Mouse (Mus musculus) lung, adult 2 months (tissue): ENCODE results near the gene Tmigd3. TPM values are rescaled to one million over a fixed set of nuclear protein-coding genes. Genes with fewer than 3 reads are reported as not detected.
A peak's percentile ranks its signal among the peaks of the same experiment; 100 is the strongest.

Experiments used
- DNase-seq: peaks from one replicate; pipeline ENCODE4 v3.0.0; 2022
- H3K4me1 ChIP-seq: fragments of 200-500 bp; 2 replicates; pipeline ENCODE4 v1.6.1; 2011; ENCODE audit warnings: low read length; ENCODE audit not compliant: control insufficient read depth, insufficient read depth
- H3K4me3 ChIP-seq: fragments of 200-500 bp; replicated peaks from 2 replicates; pipeline ENCODE3; 2011; ENCODE audit warnings: low read depth, mild to moderate bottlenecking, control low read depth, low read length; ENCODE audit errors: extremely low read depth
- CTCF ChIP-seq: fragments of 200-500 bp; IDR thresholded peaks from 2 replicates; pipeline ENCODE4 v1.5.1; 2011; ENCODE audit warnings: mild to moderate bottlenecking, low read length, control low read depth; ENCODE audit not compliant: insufficient read depth
- POLR2A ChIP-seq: fragments of 200-500 bp; IDR thresholded peaks from 2 replicates; pipeline ENCODE4 v1.6.1; 2011; ENCODE audit warnings: low read depth, mild to moderate bottlenecking, control low read depth, low read length, borderline replicate concordance; ENCODE audit errors: extremely low read depth
- WGBS: fragments of 180-500 bp; shearing (Covaris S2); methylation state at CpG from one replicate; pipeline ENCODE4 v1.1.7; 2018; 5-methylcytosine and 5-hydroxymethylcytosine counted together
- polyA plus RNA-seq: library from polyadenylated mRNA; depleted of rRNA; stranded (reverse); fragments of >200 nt; gene quantifications from 2 replicates; pipeline ENCODE4 v1.2.3, GENCODE M21; 2012

Gene Tmigd3
- polyA plus RNA-seq, 1 experiment = 2.2 TPM

GRCm38 (mm10) chr3:105846294-105847069 is 24.2 kb upstream of the Tmigd3 start:
- WGBS = 29% methylated on average over 7 of the region's 7 CpGs
- Histone ChIP-seq H3K4me1 (peaks cover 13% of the 10 kb centered on the region), H3K4me3 (no peak overlapping the region)
- TF ChIP-seq POLR2A = no peak
- TF ChIP-seq CTCF = no peak
- DNase-seq = peak; percentile 34

DNA sequence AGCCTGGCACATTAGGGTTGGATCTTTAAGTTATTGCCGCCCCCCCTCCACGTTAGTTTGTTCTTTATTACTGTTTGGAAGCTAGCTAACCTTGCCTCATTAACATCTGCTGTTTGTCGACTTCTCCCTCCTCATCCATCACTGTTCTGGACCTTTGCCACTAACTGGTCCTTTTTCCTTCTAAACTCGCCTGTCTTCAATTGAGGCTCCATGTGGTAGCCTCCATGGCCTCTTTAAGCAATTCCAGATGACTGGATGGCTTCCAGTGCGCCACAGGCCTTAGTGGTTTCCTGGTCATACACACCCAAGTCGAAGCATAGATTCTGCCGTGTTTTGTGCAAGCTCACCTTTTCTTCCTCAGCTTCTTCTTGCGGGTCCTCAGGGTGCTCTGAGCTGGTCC is 16.9 kb upstream of the Tmigd3 start:
- 68% methylated on average over 8 of the region's 8 CpGs for WGBS
- H3K4me3 ChIP-seq = no peak overlapping the region
- TF ChIP-seq POLR2A (no peak), CTCF (no peak)
- DNase-seq = no peak
- no peaks in the 10 kb centered on the region; the same call in 1 of the 2 replicates for H3K4me1 ChIP-seq

- TF ChIP-seq POLR2A (no peak), CTCF (no peak)
- H3K4me3 ChIP-seq = no peak overlapping the region
- 59% methylated on average over 4 of the region's 4 CpGs for WGBS
- no peak for DNase-seq
- H3K4me1 ChIP-seq = no peaks in the 10 kb centered on the region
Observed at GRCm38 (mm10) chr3:105854786-105855185, 15.9 kb upstream of the Tmigd3 start.

- TF ChIP-seq CTCF = no peak
- TF ChIP-seq POLR2A = no peak
- DNase-seq = no peak
- WGBS = 61% methylated on average over 5 of the region's 5 CpGs
- Histone ChIP-seq H3K4me1 (no peaks in the 10 kb centered on the region), H3K4me3 (no peak overlapping the region)
Observed at GRCm38 (mm10) chr3:105857513-105857912, 13.2 kb upstream of the Tmigd3 start.

GRCm38 (mm10) chr3:105861747-105862366 is 8.8 kb upstream of the Tmigd3 start:
- TF ChIP-seq POLR2A (no peak), CTCF (no peak)
- DNase-seq = no peak
- peaks cover 2% of the 10 kb centered on the region for H3K4me1 ChIP-seq
- H3K4me3 ChIP-seq = no peak overlapping the region
- 24% methylated on average over 7 of the region's 7 CpGs for WGBS

GRCm38 (mm10) chr3:105864123-105864522 is 6.6 kb upstream of the Tmigd3 start:
- no peak for DNase-seq
- WGBS = 58% methylated on average over 1 of the region's 1 CpGs
- no peak for TF ChIP-seq CTCF
- no peak for TF ChIP-seq POLR2A
- Histone ChIP-seq H3K4me3 (no peak overlapping the region), H3K4me1 (peaks cover 2% of the 10 kb centered on the region)

GRCm38 (mm10) chr3:105865122-105865521 is 5.6 kb upstream of the Tmigd3 start:
- TF ChIP-seq CTCF = no peak
- H3K4me3 ChIP-seq = no peak overlapping the region
- peaks cover 2% of the 10 kb centered on the region for H3K4me1 ChIP-seq
- DNase-seq = no peak
- WGBS = 59% methylated on average over 9 of the region's 9 CpGs

- no peak for DNase-seq
- 25% methylated on average over 2 of the region's 2 CpGs for WGBS
- H3K4me3 ChIP-seq = no peak overlapping the region
- TF ChIP-seq CTCF (no peak), POLR2A (no peak)
- H3K4me1 ChIP-seq = peaks cover 8% of the 10 kb centered on the region
Observed at GRCm38 (mm10) chr3:105868135-105868534, 2.6 kb upstream of the Tmigd3 start.

DNA sequence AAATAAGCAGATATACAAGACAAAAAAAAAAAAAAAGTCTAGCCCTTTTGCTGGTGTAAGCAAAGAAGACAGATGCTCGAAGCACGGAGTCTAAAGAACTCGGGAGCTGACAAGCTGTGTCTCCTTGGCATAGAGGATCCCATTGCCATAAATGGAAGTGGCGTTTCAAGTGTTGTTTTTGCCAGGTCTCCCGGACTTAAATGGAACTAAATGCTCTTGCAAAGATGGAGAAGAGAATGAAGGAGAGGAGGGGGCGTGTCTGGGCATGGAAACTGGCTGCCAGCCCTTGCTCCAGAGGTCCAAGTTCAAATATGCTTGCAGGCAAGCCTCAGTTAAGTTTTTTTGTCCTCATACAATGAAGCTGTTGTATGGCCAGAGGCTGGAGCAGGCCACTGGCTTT is 1.3 kb downstream of the Tmigd3 start:
- no peak overlapping the region for H3K4me3 ChIP-seq
- no peak for DNase-seq
- 23% methylated on average over 6 of the region's 6 CpGs for WGBS
- H3K4me1 ChIP-seq = peaks cover 10% of the 10 kb centered on the region
- no peak for TF ChIP-seq POLR2A
- TF ChIP-seq CTCF = no peak

DNA sequence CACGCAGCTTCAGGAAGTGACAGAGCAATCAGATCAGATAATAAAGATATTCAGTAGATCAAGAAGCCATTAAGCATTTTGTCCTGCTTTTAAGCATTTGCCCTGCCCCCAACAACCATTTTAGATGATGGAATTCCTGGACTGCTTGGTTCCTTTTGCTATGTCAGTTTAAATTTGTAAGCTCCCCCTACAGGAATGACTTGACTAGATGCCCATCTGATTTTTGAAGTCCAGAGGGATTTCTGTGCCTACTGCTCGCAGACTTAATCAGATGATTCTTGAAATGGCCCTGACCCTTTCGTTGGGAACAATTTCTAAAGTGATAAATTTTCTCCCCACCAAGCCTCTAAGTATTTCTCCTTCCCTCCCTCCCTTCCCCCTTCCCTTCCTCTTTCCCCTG is 1.9 kb downstream of the Tmigd3 start:
- Histone ChIP-seq H3K4me1 (peaks cover 10% of the 10 kb centered on the region), H3K4me3 (no peak overlapping the region)
- TF ChIP-seq POLR2A (no peak), CTCF (no peak)
- DNase-seq = no peak
- WGBS = 25% methylated on average over 3 of the region's 3 CpGs
